8 mouse cellular contexts compared by ENCODE assay signal in genomic region chr5:135185596-135185995, GRCm38 (mm10). TPM values are rescaled to one million over a fixed set of nuclear protein-coding genes. Genes with fewer than 3 reads are reported as not detected.
DNase-seq lines count a peak whose midpoint lies in the region; ATAC-seq and TF ChIP-seq lines count a peak whose summit lies in the region.

No protein-coding gene starts in this region.

- H3K4me3 ChIP-seq in midbrain, embryonic 13.5 days (replicated peaks), result no peak overlapping the region
- H3K4me3 ChIP-seq in midbrain, embryonic 16.5 days (ENCODE audit: low read depth, low read length), result no peak overlapping the region
- no peak overlapping the region for H3K4me3 ChIP-seq in hindbrain, embryonic 12.5 days
- H3K4me3 ChIP-seq in small intestine, adult 2 months (ENCODE audit: low read depth, low read length), result no peak overlapping the region

- peak; percentile 29; the same call in 1 of the 2 replicates for TF ChIP-seq CTCF in small intestine, adult 2 months (IDR thresholded peaks at IDR 0.05; ENCODE audit: extremely low read depth, insufficient read length, insufficient replicate concordance, low read depth, low read length)

- no peak overlapping the region for H3K4me2 ChIP-seq in midbrain, embryonic 13.5 days (replicated peaks)
- H3K4me2 ChIP-seq in midbrain, embryonic 16.5 days (ENCODE audit: low read length), result no peak overlapping the region
- H3K4me2 ChIP-seq in hindbrain, embryonic 12.5 days (replicated peaks), result no peak overlapping the region; the same call in 1 of the 2 replicates

- 36% methylated on average over 3 of the region's 3 CpGs for WGBS in midbrain, embryonic 13.5 days
- WGBS in midbrain, embryonic 16.5 days, result 33% methylated on average over 3 of the region's 3 CpGs
- 37% methylated on average over 3 of the region's 3 CpGs for WGBS in hindbrain, embryonic 12.5 days
- WGBS in small intestine, adult 2 months, result 37% methylated on average over 3 of the region's 3 CpGs

- TF ChIP-seq POLR2A in small intestine, adult 2 months (IDR thresholded peaks at IDR 0.05; ENCODE audit: low read depth, low read length), result no peak

- H3K9ac ChIP-seq in midbrain, embryonic 13.5 days (replicated peaks), result no peak overlapping the region
- H3K9ac ChIP-seq in midbrain, embryonic 16.5 days (ENCODE audit: low read depth, low read length), result no peak overlapping the region
- H3K9ac ChIP-seq in hindbrain, embryonic 12.5 days, result no peak overlapping the region

- no peaks in the 10 kb centered on the region for H3K27me3 ChIP-seq in midbrain, embryonic 13.5 days
- H3K27me3 ChIP-seq in midbrain, embryonic 16.5 days (ENCODE audit: control insufficient read depth, insufficient read depth, low read depth, low read length), result no peaks in the 10 kb centered on the region
- no peaks in the 10 kb centered on the region for H3K27me3 ChIP-seq in hindbrain, embryonic 12.5 days
- H3K27me3 ChIP-seq in small intestine, adult 2 months (ENCODE audit: control insufficient read depth, insufficient read depth, low read length), result no peaks in the 10 kb centered on the region

- peaks cover 6% of the 10 kb centered on the region; the same call in 1 of the 2 replicates for H3K9me3 ChIP-seq in midbrain, embryonic 13.5 days
- no peaks in the 10 kb centered on the region for H3K9me3 ChIP-seq in midbrain, embryonic 16.5 days (replicated peaks; ENCODE audit: control insufficient read depth, low read length, poor library complexity, severe bottlenecking)
- no peaks in the 10 kb centered on the region for H3K9me3 ChIP-seq in hindbrain, embryonic 12.5 days (replicated peaks)

- 0 out of 2 replicates have a peak overlapping the region, but pooled peaks have one; percentile 98 for H3K27ac ChIP-seq in midbrain, embryonic 13.5 days
- no peak overlapping the region for H3K27ac ChIP-seq in midbrain, embryonic 16.5 days (ENCODE audit: low read length)
- 0 out of 2 replicates have a peak overlapping the region, but pooled peaks have one; percentile 98 for H3K27ac ChIP-seq in hindbrain, embryonic 12.5 days
- no peak overlapping the region for H3K27ac ChIP-seq in small intestine, adult 2 months (ENCODE audit: insufficient read depth, low read depth, low read length)

- no peak for ATAC-seq in midbrain, embryonic 13.5 days
- no peak for ATAC-seq in midbrain, embryonic 16.5 days
- no peak for ATAC-seq in hindbrain, embryonic 12.5 days (ENCODE audit: low FRiP score)

- intact Hi-C loops in gastrocnemius, postnatal 14 days (cut with DNase I; ENCODE audit: low total_unique reads), result loop anchor here (10.0 kb wide), 1 partner anchor 171 kb away; no protein-coding TSS in a partner anchor

- DNase-seq in cerebellum, adult 9-11 months, result peak; percentile 53
- no peak for DNase-seq in cerebellum, adult 8-10 months
- no peak for DNase-seq in gastrocnemius, postnatal 14 days
- no peak for DNase-seq in layer of hippocampus, adult 9-11 months

- peaks cover 27% of the 10 kb centered on the region for H3K4me1 ChIP-seq in midbrain, embryonic 13.5 days (replicated peaks)
- H3K4me1 ChIP-seq in midbrain, embryonic 16.5 days (ENCODE audit: control insufficient read depth, insufficient read depth, low read length), result peaks cover 26% of the 10 kb centered on the region
- peaks cover 17% of the 10 kb centered on the region for H3K4me1 ChIP-seq in hindbrain, embryonic 12.5 days
- peaks cover 8% of the 10 kb centered on the region for H3K4me1 ChIP-seq in small intestine, adult 2 months (ENCODE audit: control insufficient read depth, insufficient read depth, insufficient read length, low read length)

- H3K36me3 ChIP-seq in midbrain, embryonic 13.5 days, result peaks cover 27% of the 10 kb centered on the region
- H3K36me3 ChIP-seq in midbrain, embryonic 16.5 days (ENCODE audit: control insufficient read depth, insufficient read depth, low read length), result peaks cover 14% of the 10 kb centered on the region
- H3K36me3 ChIP-seq in hindbrain, embryonic 12.5 days, result peaks cover 33% of the 10 kb centered on the region
- peaks cover 18% of the 10 kb centered on the region for H3K36me3 ChIP-seq in small intestine, adult 2 months (ENCODE audit: control insufficient read depth, insufficient read depth, low read length)

RNA-seq across cellular contexts. Expression of gene Baz1b, which starts 1.5 kb away (rescaled TPM):
- polyA plus RNA-seq in midbrain, embryonic 13.5 days (2015; fragmentation: Nextera tagmentation; extraction: Ambion mirVana), result 40.0 and 44.3 TPM in 2 replicates
- polyA plus RNA-seq in midbrain, embryonic 16.5 days (2015; fragmentation: Nextera tagmentation; extraction: Ambion mirVana), result 19.5 and 26.8 TPM in 2 replicates
- polyA plus RNA-seq in hindbrain, embryonic 12.5 days (2016; fragmentation: Nextera tagmentation; extraction: Ambion mirVana), result 63.6 and 63.7 TPM in 2 replicates
- 6.9 and 14.7 TPM in 2 replicates for polyA plus RNA-seq in small intestine, adult 2 months (2012; rRNA removed)
- total RNA-seq in gastrocnemius, postnatal 14 days (2021), result 10 to 100 TPM; 24.1 to 24.8 TPM

RNA-seq across cellular contexts. Expression of gene Bcl7b, which starts 17.5 kb away (rescaled TPM):
- polyA plus RNA-seq in midbrain, embryonic 13.5 days (2015; fragmentation: Nextera tagmentation; extraction: Ambion mirVana), result 49.6 and 51.2 TPM in 2 replicates
- polyA plus RNA-seq in midbrain, embryonic 16.5 days (2015; fragmentation: Nextera tagmentation; extraction: Ambion mirVana), result 40.4 TPM in 2 replicates
- polyA plus RNA-seq in hindbrain, embryonic 12.5 days (2016; fragmentation: Nextera tagmentation; extraction: Ambion mirVana), result 45.1 and 45.9 TPM in 2 replicates
- 12.1 and 28.4 TPM in 2 replicates for polyA plus RNA-seq in small intestine, adult 2 months (2012; rRNA removed)
- total RNA-seq in gastrocnemius, postnatal 14 days (2021), result 10 to 100 TPM; 24.7 to 25.3 TPM

RNA-seq across cellular contexts. Expression of gene Tbl2, which starts 36.1 kb away (rescaled TPM):
- 13.7 and 14.3 TPM in 2 replicates for polyA plus RNA-seq in midbrain, embryonic 13.5 days (2015; fragmentation: Nextera tagmentation; extraction: Ambion mirVana)
- polyA plus RNA-seq in midbrain, embryonic 16.5 days (2015; fragmentation: Nextera tagmentation; extraction: Ambion mirVana), result 12.9 and 14.5 TPM in 2 replicates
- 26.9 and 27.2 TPM in 2 replicates for polyA plus RNA-seq in hindbrain, embryonic 12.5 days (2016; fragmentation: Nextera tagmentation; extraction: Ambion mirVana)
- polyA plus RNA-seq in small intestine, adult 2 months (2012; rRNA removed), result 4.8 and 5.3 TPM in 2 replicates
- 10 to 100 TPM; 11.9 to 13.3 TPM for total RNA-seq in gastrocnemius, postnatal 14 days (2021)

Comparison
In these comparisons a context has a peak if more than half of its experiments do, and no peak if none do; other contexts are left out.
1. H3K27ac ChIP-seq: peak in midbrain, embryonic 13.5 days (single experiment) and hindbrain, embryonic 12.5 days (single experiment); none in midbrain, embryonic 16.5 days (single experiment) and small intestine, adult 2 months (single experiment).